Mouse (Mus musculus) small intestine, adult 2 months (tissue): ENCODE data around the gene Ivns1abp.

Experiments used
- CTCF ChIP-seq: fragments of 200-500 bp; IDR thresholded peaks from 2 replicates; pipeline ENCODE4 v1.5.1; 2012; ENCODE audit warnings: low read depth, mild to moderate bottlenecking, control low read depth, inconsistent platforms, low read length, moderate library complexity, mixed read lengths; ENCODE audit not compliant: insufficient replicate concordance, insufficient read length; ENCODE audit errors: extremely low read depth
- POLR2A ChIP-seq: fragments of 200-500 bp; IDR thresholded peaks from 2 replicates; pipeline ENCODE4 v1.6.1; 2012; ENCODE audit warnings: low read depth, mild to moderate bottlenecking, control low read depth, inconsistent platforms, low read length, moderate library complexity

- TF ChIP-seq CTCF: no peak
- no peak for TF ChIP-seq POLR2A
Observed at GRCm38 (mm10) chr1:151308508-151308907, 35.8 kb upstream of the Ivns1abp start.
